Mouse (Mus musculus) lung, embryonic 16.5 days (tissue): Measurements from ENCODE around the gene Mt4. TPM values are rescaled to one million over a fixed set of nuclear protein-coding genes. Genes with fewer than 3 reads are reported as not detected.
A peak's percentile ranks its signal among the peaks of the same experiment; 100 is the strongest.

Source experiments
- ATAC-seq: fragments of 200-750 bp; cut with Nextera tagmentation; 2 replicates; pipeline ENCODE4 v1.8.0; 2017; ENCODE audit warnings: low read depth, mild to moderate bottlenecking, moderate library complexity
- H3K27ac ChIP-seq: fragments of 300-500 bp; sonication (generic); 2 replicates; pipeline ENCODE4 v1.5.1; 2014; ENCODE audit warnings: mild to moderate bottlenecking, control low read depth, low read length
- H3K27me3 ChIP-seq: fragments of 300-500 bp; sonication (generic); 2 replicates; pipeline ENCODE4 v1.6.1; 2014; ENCODE audit warnings: low read depth, low read length, mixed read lengths; ENCODE audit not compliant: control insufficient read depth, insufficient read depth
- H3K36me3 ChIP-seq: fragments of 300-500 bp; sonication (generic); 2 replicates; pipeline ENCODE4 v1.6.1; 2014; ENCODE audit warnings: low read length; ENCODE audit not compliant: control insufficient read depth, insufficient read depth
- H3K4me1 ChIP-seq: fragments of 300-500 bp; sonication (generic); replicated peaks from 2 replicates; pipeline ENCODE4 v1.6.1; 2014; ENCODE audit warnings: low read length, mixed read lengths; ENCODE audit not compliant: control insufficient read depth, insufficient read depth
- H3K4me2 ChIP-seq: fragments of 300-500 bp; sonication (generic); 2 replicates; pipeline ENCODE4 v1.6.1; 2014; ENCODE audit warnings: low read depth, low read length, control low read depth
- H3K4me3 ChIP-seq: fragments of 300-500 bp; sonication (generic); 2 replicates; pipeline ENCODE4 v1.5.1; 2014; ENCODE audit warnings: mild to moderate bottlenecking, low read length, control low read depth
- H3K9ac ChIP-seq: fragments of 300-500 bp; sonication (generic); 2 replicates; pipeline ENCODE4 v1.6.1; 2014; ENCODE audit warnings: low read length, control low read depth
- H3K9me3 ChIP-seq: fragments of 300-500 bp; sonication (generic); 2 replicates; pipeline ENCODE4 v1.6.1; 2016; ENCODE audit warnings: low read length; ENCODE audit not compliant: control insufficient read depth
- WGBS: fragments of 180-500 bp; shearing (Covaris S2); extraction: QIAGEN DNeasy Blood & Tissue Kit; methylation state at CpG from one replicate; pipeline ENCODE4 v1.1.7; 2014; 5-methylcytosine and 5-hydroxymethylcytosine counted together
- polyA plus RNA-seq: library from polyadenylated mRNA; unstranded; fragments of >200 nt; fragmentation: Nextera tagmentation; extraction: Ambion mirVana; gene quantifications from 2 replicates; pipeline ENCODE4 v1.2.1, GENCODE M21; 2015

Gene Mt4
- 0.64 TPM in 1 of 2 replicates, not detected in the other for polyA plus RNA-seq

DNA sequence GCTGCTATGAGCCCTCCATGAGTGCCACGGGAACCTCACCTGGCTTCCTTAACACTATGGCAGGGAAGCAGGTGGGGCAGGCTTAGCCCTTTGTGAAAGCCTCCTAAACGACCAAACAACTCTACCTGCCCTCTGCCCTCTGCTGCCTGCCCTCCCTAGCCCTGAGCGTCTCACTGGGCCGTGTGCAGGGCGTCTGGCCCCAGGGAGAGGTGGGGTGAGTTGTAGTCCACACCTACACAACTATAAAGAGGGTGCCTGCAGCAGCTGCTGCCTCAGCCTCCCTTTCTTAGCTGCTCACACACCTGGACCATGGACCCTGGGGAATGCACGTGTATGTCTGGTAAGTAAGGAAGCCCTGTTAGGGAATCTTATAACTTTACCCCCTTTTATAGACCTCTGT lies at the start of gene Mt4:
Gene Mt4 (plus strand): TSS at position 265 of the 400 bp plus-strand sequence.
- H3K9me3 ChIP-seq: no peaks in the 10 kb centered on the region
- ATAC-seq: no peak
- no peak within 1 kb of the TSS for H3K9ac ChIP-seq
- WGBS: 30% methylated on average over 6 of the region's 6 CpGs
- no peaks in the 10 kb centered on the region for H3K27me3 ChIP-seq
- no peak within 1 kb of the TSS for H3K4me2 ChIP-seq
- H3K4me3 ChIP-seq: no peak within 1 kb of the TSS
- H3K27ac ChIP-seq: no peak within 1 kb of the TSS
- H3K4me1 ChIP-seq: no peaks in the 10 kb centered on the region
- H3K36me3 ChIP-seq: no peaks in the 10 kb centered on the region

GRCm38 (mm10) chr8:94087964-94088363 lies 49.0 kb upstream of the Mt4 start:
- Histone ChIP-seq H3K27ac (no peak overlapping the region), H3K4me2 (no peak overlapping the region), H3K27me3 (no peaks in the 10 kb centered on the region), H3K4me1 (no peaks in the 10 kb centered on the region), H3K9ac (no peak overlapping the region), H3K9me3 (no peaks in the 10 kb centered on the region), H3K36me3 (no peaks in the 10 kb centered on the region), H3K4me3 (no peak overlapping the region)
- WGBS: 83% methylated on average over 9 of the region's 9 CpGs
- no peak for ATAC-seq

DNA sequence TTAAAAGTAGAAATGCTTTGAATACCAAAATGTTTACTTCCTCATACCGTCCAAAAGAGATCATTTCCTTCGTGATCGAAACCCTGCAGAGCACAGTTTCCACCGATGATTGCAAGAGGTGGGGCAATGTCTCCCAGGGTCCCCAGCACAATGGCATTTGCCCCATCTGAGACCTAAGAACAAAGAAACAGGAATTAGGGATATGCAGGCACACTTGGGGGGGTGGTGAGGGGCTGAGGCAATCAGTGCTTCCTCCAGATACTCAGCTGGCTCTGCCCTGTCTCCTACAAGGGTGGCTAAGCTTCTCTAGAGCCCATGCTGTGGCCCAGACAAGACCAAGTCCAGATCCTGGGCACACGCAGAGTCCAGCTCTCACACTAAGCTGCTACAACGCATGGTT lies 47.3 kb upstream of the Mt4 start:
- no peak for ATAC-seq
- WGBS: 70% methylated on average over 6 of the region's 6 CpGs
- no peaks in the 10 kb centered on the region for H3K27me3 ChIP-seq
- H3K9me3 ChIP-seq: no peaks in the 10 kb centered on the region
- H3K9ac ChIP-seq: no peak overlapping the region
- H3K4me3 ChIP-seq: no peak overlapping the region
- no peak overlapping the region for H3K4me2 ChIP-seq
- no peak overlapping the region for H3K27ac ChIP-seq
- H3K4me1 ChIP-seq: no peaks in the 10 kb centered on the region
- no peaks in the 10 kb centered on the region for H3K36me3 ChIP-seq

- ATAC-seq: no peak
- no peak overlapping the region for H3K4me2 ChIP-seq
- no peaks in the 10 kb centered on the region for H3K9me3 ChIP-seq
- no peaks in the 10 kb centered on the region for H3K4me1 ChIP-seq
- H3K36me3 ChIP-seq: no peaks in the 10 kb centered on the region
- WGBS: 76% methylated on average over 9 of the region's 9 CpGs
- H3K27ac ChIP-seq: no peak overlapping the region
- no peak overlapping the region for H3K4me3 ChIP-seq
- no peaks in the 10 kb centered on the region for H3K27me3 ChIP-seq
- H3K9ac ChIP-seq: no peak overlapping the region
Observed at GRCm38 (mm10) chr8:94092848-94093247, 44.1 kb upstream of the Mt4 start.

DNA sequence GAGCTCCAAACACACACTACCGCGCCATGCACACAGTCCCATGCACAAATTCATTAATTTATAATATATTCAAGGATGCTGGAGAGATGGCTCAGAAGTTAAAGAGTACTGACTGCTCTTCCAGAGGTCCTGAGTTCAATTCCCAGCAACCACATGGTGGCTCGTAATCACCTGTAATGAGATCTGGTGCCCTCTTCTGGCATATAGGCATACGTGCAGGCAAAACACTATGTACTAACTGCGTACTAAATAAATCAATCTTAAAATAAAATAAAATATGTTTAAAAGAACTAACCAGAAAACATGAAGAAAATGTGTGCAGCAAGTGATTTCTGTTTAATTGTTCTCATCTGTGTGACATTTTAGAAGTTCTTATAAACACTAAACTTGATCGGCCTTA lies 42.7 kb upstream of the Mt4 start:
- no peak overlapping the region for H3K4me2 ChIP-seq
- H3K27me3 ChIP-seq: no peaks in the 10 kb centered on the region
- H3K4me3 ChIP-seq: no peak overlapping the region
- no peaks in the 10 kb centered on the region for H3K9me3 ChIP-seq
- no peak for ATAC-seq
- 81% methylated on average over 6 of the region's 6 CpGs for WGBS
- no peak overlapping the region for H3K9ac ChIP-seq
- no peak overlapping the region for H3K27ac ChIP-seq
- no peaks in the 10 kb centered on the region for H3K36me3 ChIP-seq
- no peaks in the 10 kb centered on the region; the same call in 1 of the 2 replicates for H3K4me1 ChIP-seq

GRCm38 (mm10) chr8:94098081-94098974 lies 38.7 kb upstream of the Mt4 start, which contains the start of gene Bbs2:
Bbs2 (minus strand) TSS chr8:94098928.
- under 1% methylated on average over 61 of the region's 61 CpGs for WGBS
- Histone ChIP-seq H3K9ac (peak within 1 kb of the TSS; percentile 70), H3K27ac (peak within 1 kb of the TSS; percentile 93), H3K36me3 (no peaks in the 10 kb centered on the region), H3K27me3 (no peaks in the 10 kb centered on the region), H3K4me2 (peak within 1 kb of the TSS; percentile 76), H3K4me1 (no peaks in the 10 kb centered on the region; the same call in 1 of the 2 replicates), H3K4me3 (peak within 1 kb of the TSS; percentile 75), H3K9me3 (no peaks in the 10 kb centered on the region)
- peak; percentile 100 for ATAC-seq

DNA sequence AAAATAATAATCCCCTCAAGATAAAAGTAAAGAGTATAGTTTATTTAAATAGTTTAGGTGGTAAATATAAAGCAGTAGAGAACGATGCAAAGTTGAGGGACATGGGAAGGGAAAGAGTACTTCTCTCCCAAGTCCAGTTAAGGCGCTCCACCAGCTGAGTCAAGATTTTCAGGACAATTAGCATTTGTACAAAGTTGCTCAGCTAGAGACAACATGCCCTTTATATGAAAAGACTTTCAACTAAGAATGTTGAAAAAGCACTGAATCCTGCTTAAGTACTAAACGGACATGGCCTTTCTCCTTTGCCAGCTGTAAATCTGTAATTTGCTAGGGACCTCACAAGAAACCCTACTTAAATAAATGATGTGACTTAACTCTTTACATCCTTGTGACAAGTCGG lies 38.0 kb upstream of the Mt4 start:
- WGBS: 36% methylated on average over 4 of the region's 4 CpGs
- H3K27ac ChIP-seq: no peak overlapping the region

GRCm38 (mm10) chr8:94104146-94104545 lies 32.9 kb upstream of the Mt4 start:
- H3K9ac ChIP-seq: no peak overlapping the region
- no peaks in the 10 kb centered on the region for H3K36me3 ChIP-seq
- ATAC-seq: no peak
- no peak overlapping the region for H3K27ac ChIP-seq
- H3K4me2 ChIP-seq: no peak overlapping the region
- H3K4me3 ChIP-seq: no peak overlapping the region
- 49% methylated on average over 5 of the region's 5 CpGs for WGBS
- no peaks in the 10 kb centered on the region for H3K9me3 ChIP-seq
- H3K4me1 ChIP-seq: no peaks in the 10 kb centered on the region; the same call in 1 of the 2 replicates
- no peaks in the 10 kb centered on the region for H3K27me3 ChIP-seq

More for the DNA sequence above, 38.0 kb upstream of the Mt4 start:
- H3K4me2 ChIP-seq: peak overlapping the region; percentile 76
- no peak for ATAC-seq
- no peaks in the 10 kb centered on the region for H3K27me3 ChIP-seq
- peak overlapping the region; percentile 75 for H3K4me3 ChIP-seq
- H3K4me1 ChIP-seq: no peaks in the 10 kb centered on the region; the same call in 1 of the 2 replicates
- H3K9me3 ChIP-seq: no peaks in the 10 kb centered on the region
- peak overlapping the region; percentile 70; the same call in 1 of the 2 replicates for H3K9ac ChIP-seq
- H3K36me3 ChIP-seq: no peaks in the 10 kb centered on the region

- H3K4me1 ChIP-seq: no peaks in the 10 kb centered on the region
- no peak for ATAC-seq
- no peaks in the 10 kb centered on the region for H3K9me3 ChIP-seq
- H3K36me3 ChIP-seq: no peaks in the 10 kb centered on the region
- H3K27me3 ChIP-seq: no peaks in the 10 kb centered on the region
- H3K4me2 ChIP-seq: no peak overlapping the region
- no peak overlapping the region for H3K4me3 ChIP-seq
- 45% methylated on average over 3 of the region's 3 CpGs for WGBS
- no peak overlapping the region for H3K9ac ChIP-seq
- H3K27ac ChIP-seq: no peak overlapping the region
Observed at GRCm38 (mm10) chr8:94107871-94108270, 29.1 kb upstream of the Mt4 start.
